Mouse (Mus musculus) small intestine, adult 2 months (tissue): ENCODE results near the gene Gm15217.

ENCODE experiments used
- CTCF ChIP-seq: fragments of 200-500 bp; IDR thresholded peaks from 2 replicates; pipeline ENCODE4 v1.5.1; 2012; ENCODE audit warnings: low read depth, mild to moderate bottlenecking, control low read depth, inconsistent platforms, low read length, moderate library complexity, mixed read lengths; ENCODE audit not compliant: insufficient replicate concordance, insufficient read length; ENCODE audit errors: extremely low read depth
- POLR2A ChIP-seq: fragments of 200-500 bp; IDR thresholded peaks from 2 replicates; pipeline ENCODE4 v1.6.1; 2012; ENCODE audit warnings: low read depth, mild to moderate bottlenecking, control low read depth, inconsistent platforms, low read length, moderate library complexity

DNA sequence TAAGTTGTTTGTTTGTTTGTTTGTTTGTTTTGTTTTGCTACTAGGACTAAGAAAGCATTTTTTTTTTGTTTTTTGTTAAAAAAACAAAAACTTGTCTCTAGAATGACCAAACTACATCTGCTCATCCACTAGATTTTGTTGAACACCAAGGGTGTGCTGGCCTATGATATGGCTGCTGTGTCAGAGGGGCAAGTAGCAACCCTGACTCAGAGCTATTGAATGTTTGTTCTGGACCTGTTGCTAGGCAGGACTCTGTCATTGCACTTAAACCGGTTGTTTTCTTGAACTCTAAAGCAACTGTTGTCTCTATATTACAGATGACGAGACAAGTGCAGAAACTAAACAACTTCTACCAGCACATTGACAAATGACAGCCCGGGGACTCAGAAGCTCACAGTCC is 29.1 kb downstream of the Gm15217 start:
- TF ChIP-seq POLR2A (no peak), CTCF (no peak)
